Comparison of ENCODE assay signal across 9 mouse cellular contexts in the genomic region with DNA sequence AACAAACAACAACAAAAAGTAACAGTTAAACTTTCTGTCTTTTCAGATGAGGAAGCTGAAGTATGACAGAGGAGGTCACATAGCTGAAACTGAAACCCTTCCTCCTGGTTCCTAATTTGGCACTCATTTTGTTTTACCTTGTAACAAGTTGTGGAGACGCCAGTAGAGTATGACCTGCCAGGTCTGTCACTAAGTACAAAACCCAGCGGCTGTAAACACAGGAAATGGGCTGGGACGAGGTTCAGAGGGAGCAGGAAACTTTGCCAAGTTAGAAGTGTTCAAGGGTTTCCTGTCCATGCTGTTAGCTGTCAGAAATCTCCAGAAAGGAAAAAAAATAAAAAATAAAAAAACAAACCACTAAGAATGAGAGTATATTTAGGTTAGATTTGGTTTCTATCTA.
DNase-seq lines count a peak whose midpoint lies in the region; ATAC-seq lines count a peak whose summit lies in the region.
"Had no signal": no experiment of that assay in that cellular context is flagged by ENCODE, and none has a peak within 500 bp of the region (broad histone marks: within the 10 kb centered on the region; RNA-seq: fewer than 3 reads in every experiment).

No protein-coding gene starts in this region.

- H3K27ac ChIP-seq in forebrain, embryonic 14.5 days (ENCODE audit: low read depth, low read length) = no peak overlapping the region
- H3K27ac ChIP-seq in forebrain, embryonic 16.5 days (ENCODE audit: low read length) = no peak overlapping the region
- no peak overlapping the region for H3K27ac ChIP-seq in neural tube, embryonic 15.5 days (replicated peaks)

- ATAC-seq in forebrain, embryonic 14.5 days = no peak
- ATAC-seq in forebrain, embryonic 16.5 days = no peak
- no peak for ATAC-seq in neural tube, embryonic 15.5 days (ENCODE audit: low FRiP score)

- no peaks in the 10 kb centered on the region for H3K9me3 ChIP-seq in forebrain, embryonic 14.5 days (replicated peaks; ENCODE audit: control insufficient read depth, low read length)
- H3K9me3 ChIP-seq in forebrain, embryonic 16.5 days (ENCODE audit: control insufficient read depth, low read length) = no peaks in the 10 kb centered on the region
- no peaks in the 10 kb centered on the region for H3K9me3 ChIP-seq in neural tube, embryonic 15.5 days (replicated peaks)

- DNase-seq in forebrain, embryonic 14.5 days (ENCODE audit: low spot score) = peak; percentile 2
- DNase-seq in adrenal gland, adult 8-10 months = peak; percentile 19
- peak; percentile 81 for DNase-seq in kidney, adult 9 months
- DNase-seq in lung, postnatal 4 days = peak; percentile 50 to 58
- DNase-seq in neural tube, embryonic 10.5 days (ENCODE audit: extremely low spot score, low spot score) = no peak
- DNase-seq in yolk sac, embryonic 10.5 days (ENCODE audit: low spot score) = no peak

- 62% methylated on average over 3 of the region's 3 CpGs for WGBS in forebrain, embryonic 14.5 days
- WGBS in forebrain, embryonic 16.5 days = 69% methylated on average over 3 of the region's 3 CpGs
- 67% methylated on average over 3 of the region's 3 CpGs for WGBS in neural tube, embryonic 15.5 days

- no peaks in the 10 kb centered on the region for H3K4me1 ChIP-seq in forebrain, embryonic 14.5 days (ENCODE audit: control insufficient read depth, insufficient read depth, low read length)
- H3K4me1 ChIP-seq in forebrain, embryonic 16.5 days (replicated peaks; ENCODE audit: control insufficient read depth, insufficient read depth, low read length) = no peaks in the 10 kb centered on the region
- H3K4me1 ChIP-seq in neural tube, embryonic 15.5 days = no peaks in the 10 kb centered on the region

- no peak overlapping the region for H3K4me3 ChIP-seq in forebrain, embryonic 14.5 days (ENCODE audit: low read depth, low read length)
- no peak overlapping the region for H3K4me3 ChIP-seq in forebrain, embryonic 16.5 days (replicated peaks; ENCODE audit: low read length)
- no peak overlapping the region for H3K4me3 ChIP-seq in neural tube, embryonic 15.5 days (replicated peaks)
- H3K4me3 ChIP-seq: erythroblast, embryonic 14.5 days had no signal

- H3K4me2 ChIP-seq in forebrain, embryonic 14.5 days (ENCODE audit: low read length) = no peak overlapping the region
- H3K4me2 ChIP-seq in forebrain, embryonic 16.5 days (ENCODE audit: low read length) = no peak overlapping the region
- no peak overlapping the region for H3K4me2 ChIP-seq in neural tube, embryonic 15.5 days

- H3K9ac ChIP-seq in forebrain, embryonic 14.5 days (ENCODE audit: low read length) = no peak overlapping the region
- no peak overlapping the region for H3K9ac ChIP-seq in forebrain, embryonic 16.5 days (replicated peaks; ENCODE audit: low read depth, low read length)
- no peak overlapping the region for H3K9ac ChIP-seq in neural tube, embryonic 15.5 days (replicated peaks)

- no peaks in the 10 kb centered on the region for H3K36me3 ChIP-seq in forebrain, embryonic 14.5 days (ENCODE audit: control insufficient read depth, insufficient read depth, low read length)
- H3K36me3 ChIP-seq in forebrain, embryonic 16.5 days (ENCODE audit: control insufficient read depth, insufficient read depth) = no peaks in the 10 kb centered on the region
- no peaks in the 10 kb centered on the region for H3K36me3 ChIP-seq in neural tube, embryonic 15.5 days

- H3K27me3 ChIP-seq in forebrain, embryonic 14.5 days (replicated peaks; ENCODE audit: control insufficient read depth, insufficient read depth, low read length) = no peaks in the 10 kb centered on the region
- no peaks in the 10 kb centered on the region for H3K27me3 ChIP-seq in forebrain, embryonic 16.5 days (replicated peaks; ENCODE audit: control insufficient read depth, insufficient read depth, low read length)
- no peaks in the 10 kb centered on the region for H3K27me3 ChIP-seq in neural tube, embryonic 15.5 days (replicated peaks)

Comparison
In these comparisons a context has a peak if more than half of its experiments do, and no peak if none do; other contexts are left out.
1. DNase-seq: peak in forebrain, embryonic 14.5 days (single experiment), adrenal gland, adult 8-10 months (single experiment), kidney, adult 9 months (single experiment) and lung, postnatal 4 days (2 of 2); none in neural tube, embryonic 10.5 days (single experiment) and yolk sac, embryonic 10.5 days (single experiment).